Mouse (Mus musculus) CD4-positive naive resting alpha-beta T cell, adult 76 days (primary cell): ENCODE results near the gene Mup18. TPM values are rescaled to one million over a fixed set of nuclear protein-coding genes. Genes with fewer than 3 reads are reported as not detected.

Experiments used
- total RNA-seq: library from RNA; stranded (reverse); gene quantifications from one replicate; pipeline ENCODE4 v1.2.4, GENCODE M21; 2023

The Mup18 gene
- not detected for total RNA-seq

DNA sequence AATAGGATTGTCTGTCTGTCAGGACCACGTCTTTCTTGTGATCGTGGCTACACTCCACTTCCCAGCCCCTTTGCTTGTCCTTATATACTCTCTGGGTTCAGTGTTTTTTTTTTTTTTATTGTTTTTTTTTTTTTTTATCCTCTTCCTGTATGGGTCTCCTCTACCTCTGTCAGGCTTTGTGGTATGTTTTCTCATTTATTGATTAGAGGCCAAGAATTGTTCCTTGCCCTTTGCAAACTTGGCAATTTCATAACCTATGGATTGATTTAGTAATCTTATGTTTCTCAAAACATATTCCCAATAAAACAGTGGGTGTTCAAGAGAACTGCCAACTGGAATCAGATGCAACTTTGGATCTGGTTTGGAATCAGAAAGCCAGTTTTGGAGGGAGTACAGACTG is at the start of gene Mup18:
Gene Mup18 (minus strand): TSS at position 101 of the 400 bp plus-strand sequence.

Other genes with a start within 250 kb of the Mup18 start
- not detected for gene Mup15, start 234.4 kb downstream of the Mup18 start, total RNA-seq
- gene Mup16, start 154.6 kb downstream of the Mup18 start, total RNA-seq, result not detected
- not detected for gene Mup17, start 78.3 kb downstream of the Mup18 start, total RNA-seq
- not detected for gene Mup19, start 108.1 kb upstream of the Mup18 start, total RNA-seq
- not detected for gene Mup5, start 161.1 kb upstream of the Mup18 start, total RNA-seq